Mouse (Mus musculus): ENCODE measurements around the gene Aldh2. TPM values are rescaled to one million over a fixed set of nuclear protein-coding genes. Genes with fewer than 3 reads are reported as not detected.
"Not testable (repeated sequence)": the region's sequence is repeated elsewhere in the genome, so short reads cannot be mapped to it uniquely, and the experiment has no call there.

Aldh2 gene
- polyA plus RNA-seq, 1 experiment = not detected

- H3K4me1 ChIP-seq (ENCODE audit: control insufficient read depth, insufficient read depth, low read length) = no peaks in the 10 kb centered on the region
- H3K4me3 ChIP-seq (ENCODE audit: insufficient read depth, low read depth, low read length) = no peak overlapping the region
- 83% methylated on average over 7 of the region's 7 CpGs for WGBS
- H3K27ac ChIP-seq (ENCODE audit: insufficient read depth, low read depth, low read length) = no peak overlapping the region
- no peak for TF ChIP-seq CTCF (IDR thresholded peaks at IDR 0.05; ENCODE audit: insufficient read depth, low read depth, low read length)
- no peak for TF ChIP-seq POLR2A (IDR thresholded peaks at IDR 0.05; ENCODE audit: insufficient read depth, low read depth, low read length)
Observed at GRCm38 (mm10) chr5:121526526-121526925, 67.1 kb downstream of the Aldh2 start.

GRCm38 (mm10) chr5:121525774-121526450 lies 67.7 kb downstream of the Aldh2 start:
- H3K4me1 ChIP-seq (ENCODE audit: control insufficient read depth, insufficient read depth, low read length) = no peaks in the 10 kb centered on the region
- H3K27ac ChIP-seq (ENCODE audit: insufficient read depth, low read depth, low read length) = no peak overlapping the region
- TF ChIP-seq POLR2A (IDR thresholded peaks at IDR 0.05; ENCODE audit: insufficient read depth, low read depth, low read length) = no peak
- TF ChIP-seq CTCF (IDR thresholded peaks at IDR 0.05; ENCODE audit: insufficient read depth, low read depth, low read length) = no peak
- WGBS = 87% methylated on average over 14 of the region's 14 CpGs
- H3K4me3 ChIP-seq (ENCODE audit: insufficient read depth, low read depth, low read length) = no peak overlapping the region

DNA sequence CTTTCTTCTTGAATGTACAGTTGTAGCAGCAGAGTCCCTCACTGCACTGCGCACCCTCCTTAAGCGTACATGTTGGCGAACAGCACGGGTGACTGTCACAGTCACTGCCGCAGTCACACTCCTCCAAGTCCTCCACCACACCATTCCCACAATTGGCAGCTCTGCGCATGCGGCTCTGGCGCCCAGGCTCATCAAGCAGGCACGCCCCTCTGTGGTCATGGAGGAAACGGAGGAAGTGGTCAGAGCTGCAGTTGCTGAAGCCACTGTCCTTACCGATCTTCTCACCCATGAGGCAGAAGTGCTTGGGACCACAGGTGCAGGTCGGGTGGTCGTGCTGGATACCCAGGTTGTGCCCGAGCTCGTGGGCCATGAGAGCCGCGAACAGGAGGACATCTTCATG lies 73.9 kb downstream of the Aldh2 start:
- not testable (repeated sequence) for H3K4me3 ChIP-seq (ENCODE audit: insufficient read depth, low read depth, low read length); H3K4me1 ChIP-seq (ENCODE audit: control insufficient read depth, insufficient read depth, low read length); H3K27ac ChIP-seq (ENCODE audit: insufficient read depth, low read depth, low read length)
- 93% methylated on average over 11 of the region's 17 CpGs for WGBS

DNA sequence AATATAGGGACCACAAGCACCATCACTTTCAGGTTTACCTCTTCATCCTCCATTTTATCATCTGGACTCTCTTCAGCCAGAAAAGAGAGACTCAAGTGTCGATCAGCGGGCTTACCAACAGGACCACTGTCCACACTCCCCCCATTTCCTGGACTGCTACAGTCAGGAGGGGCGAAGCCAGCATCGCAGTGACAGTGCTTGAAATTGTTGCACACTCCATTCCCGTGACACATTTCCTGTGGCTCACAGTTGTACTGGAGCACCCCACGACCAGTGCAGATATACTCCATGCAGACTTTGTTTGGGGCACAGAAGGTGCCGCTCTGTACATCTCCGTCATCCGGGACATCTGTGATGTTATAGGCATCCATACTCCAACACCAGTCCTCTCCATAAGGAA lies 74.6 kb downstream of the Aldh2 start:
- 93% methylated on average over 9 of the region's 9 CpGs for WGBS
- TF ChIP-seq CTCF (IDR thresholded peaks at IDR 0.05; ENCODE audit: insufficient read depth, low read depth, low read length) (no peak), POLR2A (IDR thresholded peaks at IDR 0.05; ENCODE audit: insufficient read depth, low read depth, low read length) (no peak)
- Histone ChIP-seq H3K27ac (ENCODE audit: insufficient read depth, low read depth, low read length) (no peak overlapping the region), H3K4me3 (ENCODE audit: insufficient read depth, low read depth, low read length) (no peak overlapping the region), H3K4me1 (ENCODE audit: control insufficient read depth, insufficient read depth, low read length) (no peaks in the 10 kb centered on the region)

Other genes starting within 250 kb of the Aldh2 start
- not detected in 2 replicates for gene Trafd1, start 208.2 kb downstream of the Aldh2 start, polyA plus RNA-seq (2012; ENCODE audit: insufficient read depth, insufficient read length, low replicate concordance, missing spikeins)
- gene Naa25, start 195.9 kb downstream of the Aldh2 start, polyA plus RNA-seq (2012; ENCODE audit: insufficient read depth, insufficient read length, low replicate concordance, missing spikeins) = not detected in 2 replicates
- gene Tmem116, start 141.9 kb downstream of the Aldh2 start, polyA plus RNA-seq (2012; ENCODE audit: insufficient read depth, insufficient read length, low replicate concordance, missing spikeins) = not detected in 2 replicates
- 277 TPM in 1 of 2 replicates, not detected in the other for gene Erp29, start 141.3 kb downstream of the Aldh2 start, polyA plus RNA-seq (2012; ENCODE audit: insufficient read depth, insufficient read length, low replicate concordance, missing spikeins)
- not detected in 2 replicates for gene Adam1b, start 90.4 kb downstream of the Aldh2 start, polyA plus RNA-seq (2012; ENCODE audit: insufficient read depth, insufficient read length, low replicate concordance, missing spikeins)
- gene Adam1a, start 48.3 kb downstream of the Aldh2 start, polyA plus RNA-seq (2012; ENCODE audit: insufficient read depth, insufficient read length, low replicate concordance, missing spikeins) = not detected in 2 replicates
- not detected in 2 replicates for gene Gm42878, start 48.3 kb downstream of the Aldh2 start, polyA plus RNA-seq (2012; ENCODE audit: insufficient read depth, insufficient read length, low replicate concordance, missing spikeins)
- 681 TPM in 1 of 2 replicates, not detected in the other for gene Mapkapk5, start 47.9 kb downstream of the Aldh2 start, polyA plus RNA-seq (2012; ENCODE audit: insufficient read depth, insufficient read length, low replicate concordance, missing spikeins)
- gene Acad12, start 25.1 kb upstream of the Aldh2 start, polyA plus RNA-seq (2012; ENCODE audit: insufficient read depth, insufficient read length, low replicate concordance, missing spikeins) = not detected in 2 replicates
- not detected in 2 replicates for gene Acad10, start 66.7 kb upstream of the Aldh2 start, polyA plus RNA-seq (2012; ENCODE audit: insufficient read depth, insufficient read length, low replicate concordance, missing spikeins)
- not detected in 2 replicates for gene Brap, start 66.7 kb upstream of the Aldh2 start, polyA plus RNA-seq (2012; ENCODE audit: insufficient read depth, insufficient read length, low replicate concordance, missing spikeins)
- gene Atxn2, start 117.5 kb upstream of the Aldh2 start, polyA plus RNA-seq (2012; ENCODE audit: insufficient read depth, insufficient read length, low replicate concordance, missing spikeins) = not detected in 2 replicates
- not detected in 2 replicates for gene Sh2b3, start 243.8 kb upstream of the Aldh2 start, polyA plus RNA-seq (2012; ENCODE audit: insufficient read depth, insufficient read length, low replicate concordance, missing spikeins)